Mouse (Mus musculus): ENCODE results near the gene Neo1. TPM values are rescaled to one million over a fixed set of nuclear protein-coding genes. Genes with fewer than 3 reads are reported as not detected.

The Neo1 gene
- total and polyA plus RNA-seq, 2 experiments from 2014 or later, result 50.4 to 237 TPM

DNA sequence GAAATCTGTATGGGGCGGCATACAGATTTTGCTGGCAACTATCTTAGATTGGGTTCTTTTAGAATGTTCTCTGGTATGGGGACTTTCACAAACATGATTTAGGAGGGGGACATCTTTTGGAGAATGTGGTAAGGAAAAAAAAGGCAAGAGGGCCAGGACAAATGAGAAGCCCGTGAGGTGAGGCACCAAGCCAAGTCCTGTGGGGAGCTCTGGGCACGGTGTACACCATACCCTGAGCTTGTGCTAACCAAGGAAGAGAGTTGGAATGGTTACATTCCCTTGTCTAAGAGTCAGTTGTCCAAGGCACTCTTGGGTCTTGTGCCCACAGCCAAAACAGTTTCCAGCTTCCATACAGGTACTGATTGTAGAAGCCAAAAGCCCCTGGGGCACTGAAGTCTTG is 191.6 kb downstream of the Neo1 start:
- 75% methylated on average over 3 of the region's 3 CpGs for WGBS
- no peaks in the 10 kb centered on the region for H3K9me3 ChIP-seq (ENCODE audit: low read length)
- H3K4me1 ChIP-seq (ENCODE audit: insufficient read depth), result no peaks in the 10 kb centered on the region
- DNase-seq, result no peak
- no peak overlapping the region for H3K4me2 ChIP-seq (ENCODE audit: low read depth)
- peaks cover 26% of the 10 kb centered on the region for H3K36me3 ChIP-seq (ENCODE audit: insufficient read depth)
- no peak overlapping the region for H3K4me3 ChIP-seq (ENCODE audit: low read depth, low read length)
- no peaks in the 10 kb centered on the region for H3K27me3 ChIP-seq (ENCODE audit: insufficient read depth, low read length)
- no peak overlapping the region for H3K27ac ChIP-seq (ENCODE audit: low read depth, low read length)
- ATAC-seq, result no peak
- H3K9ac ChIP-seq, result no peak overlapping the region
- TF ChIP-seq CTCF (IDR thresholded peaks at IDR 0.05; ENCODE audit: low read depth), result no peak

DNA sequence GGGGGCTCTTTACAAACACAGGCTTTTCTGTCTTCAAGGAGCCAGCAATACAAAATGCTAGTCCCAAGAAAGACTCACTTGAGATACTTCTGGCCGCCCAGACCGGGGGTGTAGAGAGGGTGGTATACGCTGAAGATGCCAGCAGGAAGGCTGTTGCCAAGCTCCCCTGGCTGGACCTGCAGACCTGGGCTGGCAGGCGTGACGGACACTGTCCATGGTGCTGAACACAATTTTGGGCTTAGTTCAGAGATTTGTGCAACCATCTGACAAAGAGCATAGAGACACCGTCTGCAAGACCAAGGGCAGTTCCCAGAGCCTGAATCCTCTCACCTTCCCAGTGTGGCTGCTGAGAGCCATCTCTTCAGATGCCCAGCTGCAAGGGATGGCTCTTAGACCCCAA is 194.6 kb downstream of the Neo1 start:
- H3K27ac ChIP-seq (ENCODE audit: low read depth, low read length), result no peak overlapping the region
- H3K27me3 ChIP-seq (ENCODE audit: insufficient read depth, low read length), result no peaks in the 10 kb centered on the region
- H3K9ac ChIP-seq, result no peak overlapping the region
- no peak overlapping the region for H3K4me2 ChIP-seq (ENCODE audit: low read depth)
- no peak overlapping the region for H3K4me3 ChIP-seq (ENCODE audit: low read depth, low read length)
- WGBS, result 29% methylated on average over 6 of the region's 6 CpGs
- no peak for TF ChIP-seq CTCF (IDR thresholded peaks at IDR 0.05; ENCODE audit: low read depth)
- H3K36me3 ChIP-seq (ENCODE audit: insufficient read depth), result peaks cover 17% of the 10 kb centered on the region
- no peaks in the 10 kb centered on the region for H3K9me3 ChIP-seq (ENCODE audit: low read length)
- H3K4me1 ChIP-seq (ENCODE audit: insufficient read depth), result no peaks in the 10 kb centered on the region
- no peak for DNase-seq
- no peak for ATAC-seq

DNA sequence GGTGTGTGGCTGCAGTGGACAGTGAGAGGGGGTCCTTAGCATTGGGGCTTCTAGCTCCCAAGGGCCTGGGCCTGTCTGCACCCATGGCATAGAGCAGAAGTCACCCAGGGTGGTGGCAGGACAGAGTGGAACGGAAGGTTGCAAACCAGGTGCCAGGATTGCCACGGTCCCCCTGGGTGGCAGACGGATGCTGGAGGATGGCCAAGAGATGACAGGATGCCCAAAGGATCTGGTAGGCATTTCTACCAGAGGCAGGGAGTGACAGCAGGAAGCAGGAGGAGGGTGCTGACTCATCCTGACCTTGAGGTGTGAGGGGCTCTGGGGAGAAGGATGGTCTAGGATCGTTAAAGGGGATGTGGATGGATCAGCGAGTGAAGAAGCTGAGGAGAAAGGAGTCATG is 197.7 kb downstream of the Neo1 start:
- Histone ChIP-seq H3K9ac (no peak overlapping the region), H3K9me3 (ENCODE audit: low read length) (no peaks in the 10 kb centered on the region), H3K4me3 (ENCODE audit: low read depth, low read length) (no peak overlapping the region), H3K36me3 (ENCODE audit: insufficient read depth) (no peaks in the 10 kb centered on the region), H3K27me3 (ENCODE audit: insufficient read depth, low read length) (no peaks in the 10 kb centered on the region), H3K4me1 (ENCODE audit: insufficient read depth) (no peaks in the 10 kb centered on the region), H3K4me2 (ENCODE audit: low read depth) (no peak overlapping the region), H3K27ac (ENCODE audit: low read depth, low read length) (no peak overlapping the region)
- DNase-seq (no peak), ATAC-seq (0 out of 2 replicates have a peak, but pooled peaks have one; percentile 14)
- 54% methylated on average over 5 of the region's 5 CpGs for WGBS
- TF ChIP-seq CTCF (IDR thresholded peaks at IDR 0.05; ENCODE audit: low read depth), result no peak

DNA sequence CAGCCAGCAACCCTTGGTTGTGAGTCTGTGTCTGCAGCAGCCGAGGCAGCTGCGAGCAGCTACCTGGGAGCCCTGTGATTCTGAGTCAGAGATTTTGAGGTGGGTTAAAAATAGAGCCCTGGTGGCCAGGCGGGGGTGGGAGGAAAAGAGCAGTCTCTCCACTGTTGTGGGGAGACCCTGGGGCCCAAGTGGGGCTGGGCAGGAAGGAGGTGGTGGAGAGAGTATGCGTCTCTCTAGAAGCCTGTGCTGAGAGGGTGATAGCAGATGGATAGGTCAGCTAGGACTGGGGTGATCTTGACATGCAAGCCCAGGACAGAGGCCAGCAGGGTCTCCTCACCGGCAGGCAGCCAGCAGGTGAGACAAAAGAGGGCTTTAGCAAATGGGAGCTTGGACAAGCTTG is 199.1 kb downstream of the Neo1 start:
- ATAC-seq (no peak), DNase-seq (no peak)
- no peak overlapping the region for H3K27ac ChIP-seq (ENCODE audit: low read depth, low read length)
- H3K9ac ChIP-seq, result no peak overlapping the region
- no peaks in the 10 kb centered on the region for H3K27me3 ChIP-seq (ENCODE audit: insufficient read depth, low read length)
- no peak for TF ChIP-seq CTCF (IDR thresholded peaks at IDR 0.05; ENCODE audit: low read depth)
- WGBS, result 76% methylated on average over 5 of the region's 5 CpGs
- H3K4me3 ChIP-seq (ENCODE audit: low read depth, low read length), result no peak overlapping the region
- no peak overlapping the region for H3K4me2 ChIP-seq (ENCODE audit: low read depth)
- no peaks in the 10 kb centered on the region for H3K36me3 ChIP-seq (ENCODE audit: insufficient read depth)
- H3K4me1 ChIP-seq (ENCODE audit: insufficient read depth), result no peaks in the 10 kb centered on the region
- no peaks in the 10 kb centered on the region for H3K9me3 ChIP-seq (ENCODE audit: low read length)

DNA sequence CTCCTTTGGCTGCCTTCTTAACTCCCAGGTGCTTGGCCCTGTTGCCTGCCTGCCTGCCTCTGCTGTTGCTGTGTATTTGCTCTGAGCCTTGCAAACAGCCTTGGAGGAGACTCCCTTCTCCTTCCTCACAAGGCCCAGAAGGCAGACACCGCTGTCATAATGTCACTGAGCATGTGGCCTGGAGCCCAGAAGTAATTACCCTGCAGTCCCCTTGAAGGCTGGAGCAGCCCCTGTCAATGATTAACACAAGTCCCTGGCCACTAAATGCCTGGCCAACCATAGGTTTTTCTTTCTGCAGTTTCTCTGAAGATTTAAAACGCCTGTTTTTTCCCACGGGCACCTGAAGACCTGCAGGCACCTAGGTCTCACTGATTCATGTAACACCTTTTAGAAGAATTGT is 203.3 kb downstream of the Neo1 start:
- WGBS, result 79% methylated on average over 3 of the region's 3 CpGs
- ATAC-seq, result no peak
- Histone ChIP-seq H3K9ac (no peak overlapping the region), H3K4me2 (ENCODE audit: low read depth) (no peak overlapping the region), H3K4me3 (ENCODE audit: low read depth, low read length) (no peak overlapping the region), H3K27ac (ENCODE audit: low read depth, low read length) (no peak overlapping the region), H3K9me3 (ENCODE audit: low read length) (no peaks in the 10 kb centered on the region), H3K4me1 (ENCODE audit: insufficient read depth) (0 out of 2 replicates have a peak, but pooled peaks cover 7% of the 10 kb centered on the region), H3K36me3 (ENCODE audit: insufficient read depth) (no peaks in the 10 kb centered on the region), H3K27me3 (ENCODE audit: insufficient read depth, low read length) (no peaks in the 10 kb centered on the region)
- no peak for DNase-seq
- no peak for TF ChIP-seq CTCF (IDR thresholded peaks at IDR 0.05; ENCODE audit: low read depth)

DNA sequence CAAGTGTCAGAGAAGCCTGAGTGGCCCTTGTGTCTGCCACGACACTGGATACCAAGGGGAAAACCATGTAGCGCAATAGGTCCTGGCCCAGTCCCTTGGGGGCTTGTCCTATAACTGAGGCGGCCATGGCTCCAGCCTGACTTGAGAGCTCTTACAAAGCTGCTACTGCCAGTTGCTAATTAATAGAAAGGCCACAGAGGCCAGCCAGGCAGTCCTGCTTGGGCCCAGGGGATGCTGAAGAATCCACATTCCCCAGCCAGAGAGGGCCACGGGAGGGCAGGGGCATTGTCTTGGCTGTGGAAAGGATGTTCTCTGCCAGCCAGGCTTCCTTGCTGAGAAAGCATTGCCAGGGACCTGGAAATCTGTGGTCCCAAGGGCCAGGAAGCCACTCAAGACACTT is 206.6 kb downstream of the Neo1 start:
- Histone ChIP-seq H3K9me3 (ENCODE audit: low read length) (no peaks in the 10 kb centered on the region), H3K27me3 (ENCODE audit: insufficient read depth, low read length) (no peaks in the 10 kb centered on the region), H3K4me3 (ENCODE audit: low read depth, low read length) (no peak overlapping the region), H3K4me1 (ENCODE audit: insufficient read depth) (peaks cover 24% of the 10 kb centered on the region; the same call in 1 of the 2 replicates), H3K9ac (no peak overlapping the region), H3K4me2 (ENCODE audit: low read depth) (no peak overlapping the region), H3K36me3 (ENCODE audit: insufficient read depth) (no peaks in the 10 kb centered on the region), H3K27ac (ENCODE audit: low read depth, low read length) (no peak overlapping the region)
- no peak for TF ChIP-seq CTCF (IDR thresholded peaks at IDR 0.05; ENCODE audit: low read depth)
- ATAC-seq (no peak), DNase-seq (no peak)
- 61% methylated on average over 4 of the region's 4 CpGs for WGBS

Other genes starting within 250 kb of the Neo1 start
- 18.9 and 26.9 TPM in 2 replicates for gene Hcn4, start 213.0 kb downstream of the Neo1 start, total RNA-seq (2014; rRNA removed)
- 2.9 and 4.1 TPM in 2 replicates for gene Hcn4, start 213.0 kb downstream of the Neo1 start, polyA plus RNA-seq (2015; fragmentation: Nextera tagmentation; extraction: Ambion mirVana)